ENCODE assay signal across 28 mouse cellular contexts in genomic region chr10:84072866-84073483, GRCm38 (mm10).
DNase-seq lines count a peak whose midpoint lies in the region; ATAC-seq and TF ChIP-seq lines count a peak whose summit lies in the region.
"Had no signal": no experiment of that assay in that cellular context is flagged by ENCODE, and none has a peak within 500 bp of the region (broad histone marks: within the 10 kb centered on the region; RNA-seq: fewer than 3 reads in every experiment).

No protein-coding gene starts in this region.

- H3K27me3 ChIP-seq in forebrain, embryonic 10.5 days (ENCODE audit: poor library complexity, severe bottlenecking), result no peaks in the 10 kb centered on the region
- H3K27me3 ChIP-seq in forebrain, embryonic 16.5 days (replicated peaks; ENCODE audit: control insufficient read depth, insufficient read depth, low read length), result no peaks in the 10 kb centered on the region
- H3K27me3 ChIP-seq in midbrain, embryonic 10.5 days (ENCODE audit: low read depth, poor library complexity, severe bottlenecking), result no peaks in the 10 kb centered on the region
- no peaks in the 10 kb centered on the region for H3K27me3 ChIP-seq in midbrain, embryonic 13.5 days
- H3K27me3 ChIP-seq in neural tube, embryonic 15.5 days (replicated peaks), result no peaks in the 10 kb centered on the region
- H3K27me3 ChIP-seq in stomach, postnatal 0 days (ENCODE audit: control insufficient read depth, insufficient read depth, low read length), result no peaks in the 10 kb centered on the region
- H3K27me3 ChIP-seq: embryonic facial prominence, embryonic 15.5 days; heart, embryonic 15.5 days; limb, embryonic 15.5 days had no signal

- ATAC-seq in forebrain, embryonic 16.5 days, result no peak
- no peak for ATAC-seq in midbrain, embryonic 13.5 days
- ATAC-seq in neural tube, embryonic 15.5 days (ENCODE audit: low FRiP score), result no peak
- ATAC-seq in stomach, postnatal 0 days (ENCODE audit: low FRiP score, low TSS enrichment), result no peak

- H3K4me1 ChIP-seq in forebrain, embryonic 10.5 days, result peaks cover 8% of the 10 kb centered on the region
- peaks cover 5% of the 10 kb centered on the region; the same call in 1 of the 2 replicates for H3K4me1 ChIP-seq in forebrain, embryonic 16.5 days (replicated peaks; ENCODE audit: control insufficient read depth, insufficient read depth, low read length)
- peaks cover 5% of the 10 kb centered on the region for H3K4me1 ChIP-seq in midbrain, embryonic 10.5 days
- H3K4me1 ChIP-seq in midbrain, embryonic 13.5 days (replicated peaks), result peaks cover 6% of the 10 kb centered on the region
- H3K4me1 ChIP-seq in neural tube, embryonic 15.5 days, result peaks cover 8% of the 10 kb centered on the region
- H3K4me1 ChIP-seq in stomach, postnatal 0 days (replicated peaks; ENCODE audit: control insufficient read depth, insufficient read depth), result no peaks in the 10 kb centered on the region
- H3K4me1 ChIP-seq: embryonic facial prominence, embryonic 15.5 days; megakaryocyte, embryonic 14.5 days had no signal

- TF ChIP-seq EP300 in stomach, postnatal 0 days (optimal IDR thresholded peaks at IDR 0.05), result no peak

- no peak overlapping the region for H3K4me2 ChIP-seq in forebrain, embryonic 16.5 days (ENCODE audit: low read length)
- H3K4me2 ChIP-seq in midbrain, embryonic 13.5 days (replicated peaks), result no peak overlapping the region
- H3K4me2 ChIP-seq in neural tube, embryonic 15.5 days, result peak overlapping the region; percentile 9; the same call in 1 of the 2 replicates
- no peak overlapping the region for H3K4me2 ChIP-seq in stomach, postnatal 0 days (replicated peaks; ENCODE audit: low read depth)
- H3K4me2 ChIP-seq: embryonic facial prominence, embryonic 15.5 days; heart, embryonic 15.5 days; hindbrain, embryonic 14.5 days; limb, embryonic 15.5 days; lung, embryonic 14.5 days had no signal

- H3K4me3 ChIP-seq in forebrain, embryonic 10.5 days, result no peak overlapping the region
- no peak overlapping the region for H3K4me3 ChIP-seq in forebrain, embryonic 16.5 days (replicated peaks; ENCODE audit: low read length)
- H3K4me3 ChIP-seq in midbrain, embryonic 10.5 days, result no peak overlapping the region
- no peak overlapping the region for H3K4me3 ChIP-seq in midbrain, embryonic 13.5 days (replicated peaks)
- no peak overlapping the region for H3K4me3 ChIP-seq in neural tube, embryonic 15.5 days (replicated peaks)
- no peak overlapping the region for H3K4me3 ChIP-seq in stomach, postnatal 0 days (ENCODE audit: low read depth, low read length)
- H3K4me3 ChIP-seq: embryonic facial prominence, embryonic 15.5 days; heart, embryonic 15.5 days; limb, embryonic 15.5 days; megakaryocyte, embryonic 14.5 days had no signal

- H3K27ac ChIP-seq in forebrain, embryonic 10.5 days, result peak overlapping the region; percentile 54; the same call in 1 of the 2 replicates
- H3K27ac ChIP-seq in forebrain, embryonic 16.5 days (ENCODE audit: low read length), result no peak overlapping the region
- 0 out of 2 replicates have a peak overlapping the region, but pooled peaks have one; percentile 6 for H3K27ac ChIP-seq in midbrain, embryonic 10.5 days (replicated peaks)
- no peak overlapping the region for H3K27ac ChIP-seq in midbrain, embryonic 13.5 days
- H3K27ac ChIP-seq in neural tube, embryonic 15.5 days (replicated peaks), result no peak overlapping the region
- no peak overlapping the region for H3K27ac ChIP-seq in stomach, postnatal 0 days (replicated peaks)
- H3K27ac ChIP-seq: embryonic facial prominence, embryonic 15.5 days; heart, embryonic 15.5 days; hindbrain, embryonic 14.5 days; kidney, postnatal 0 days; limb, embryonic 15.5 days; liver, embryonic 14.5 days had no signal

- no peak for DNase-seq in forebrain, embryonic 10.5 days (ENCODE audit: extremely low spot score, low spot score)
- no peak for DNase-seq in midbrain, embryonic 10.5 days (ENCODE audit: low spot score)
- peak; percentile 58 for DNase-seq in mesoderm, embryonic 11.5 days (ENCODE audit: low read depth, low spot score)
- no peak for DNase-seq in stomach, postnatal 0 days (ENCODE audit: low spot score)
- DNase-seq in adrenal gland, postnatal 4 days (ENCODE audit: low spot score in 2 of 2), result no peak
- DNase-seq: adrenal gland, postnatal 14 days; cerebellum, adult 11 months; cerebellum, postnatal 10 days; gastrocnemius, postnatal 10 days; heart, adult 18-20 months; heart, postnatal 36 days; kidney, adult 2 months; layer of hippocampus, adult 9-11 months; left cerebral cortex, postnatal 4 days; lung, embryonic 14.5 days; lung, postnatal 36 days; right cerebral cortex, postnatal 4 days; thymus, postnatal 36 days had no signal

- peaks cover 9% of the 10 kb centered on the region for H3K9me3 ChIP-seq in forebrain, embryonic 10.5 days
- peaks cover 5% of the 10 kb centered on the region for H3K9me3 ChIP-seq in forebrain, embryonic 16.5 days (ENCODE audit: control insufficient read depth, low read length)
- H3K9me3 ChIP-seq in midbrain, embryonic 10.5 days (replicated peaks), result peaks cover 7% of the 10 kb centered on the region
- H3K9me3 ChIP-seq in midbrain, embryonic 13.5 days, result peaks cover 7% of the 10 kb centered on the region; the same call in 1 of the 2 replicates
- H3K9me3 ChIP-seq in neural tube, embryonic 15.5 days (replicated peaks), result peaks cover 8% of the 10 kb centered on the region; the same call in 1 of the 2 replicates
- H3K9me3 ChIP-seq in stomach, postnatal 0 days (ENCODE audit: control insufficient read depth, low read length), result no peaks in the 10 kb centered on the region
- H3K9me3 ChIP-seq: limb, embryonic 15.5 days had no signal

- H3K9ac ChIP-seq in forebrain, embryonic 16.5 days (replicated peaks; ENCODE audit: low read depth, low read length), result no peak overlapping the region
- H3K9ac ChIP-seq in midbrain, embryonic 13.5 days (replicated peaks), result no peak overlapping the region
- no peak overlapping the region for H3K9ac ChIP-seq in neural tube, embryonic 15.5 days (replicated peaks)
- no peak overlapping the region for H3K9ac ChIP-seq in stomach, postnatal 0 days (ENCODE audit: low read length)
- H3K9ac ChIP-seq: embryonic facial prominence, embryonic 15.5 days; heart, embryonic 15.5 days; hindbrain, embryonic 14.5 days; limb, embryonic 15.5 days; liver, embryonic 14.5 days; lung, embryonic 14.5 days had no signal

- WGBS in forebrain, embryonic 10.5 days, result 66% methylated on average over 12 of the region's 12 CpGs
- 37% methylated on average over 12 of the region's 12 CpGs for WGBS in forebrain, embryonic 16.5 days
- WGBS in midbrain, embryonic 10.5 days, result 77% methylated on average over 12 of the region's 12 CpGs
- WGBS in midbrain, embryonic 13.5 days, result 65% methylated on average over 12 of the region's 12 CpGs
- 28% methylated on average over 12 of the region's 12 CpGs for WGBS in neural tube, embryonic 15.5 days
- 70% methylated on average over 12 of the region's 12 CpGs for WGBS in stomach, postnatal 0 days

- TF ChIP-seq CTCF in stomach, postnatal 0 days (IDR thresholded peaks at IDR 0.05; ENCODE audit: low read depth), result no peak

- H3K36me3 ChIP-seq in forebrain, embryonic 10.5 days (replicated peaks), result no peaks in the 10 kb centered on the region
- H3K36me3 ChIP-seq in forebrain, embryonic 16.5 days (ENCODE audit: control insufficient read depth, insufficient read depth), result no peaks in the 10 kb centered on the region
- no peaks in the 10 kb centered on the region for H3K36me3 ChIP-seq in midbrain, embryonic 10.5 days
- H3K36me3 ChIP-seq in midbrain, embryonic 13.5 days, result no peaks in the 10 kb centered on the region
- H3K36me3 ChIP-seq in neural tube, embryonic 15.5 days, result no peaks in the 10 kb centered on the region
- H3K36me3 ChIP-seq in stomach, postnatal 0 days (ENCODE audit: control insufficient read depth, insufficient read depth, low read length), result no peaks in the 10 kb centered on the region
- H3K36me3 ChIP-seq: embryonic facial prominence, embryonic 15.5 days; heart, embryonic 15.5 days; limb, embryonic 15.5 days had no signal

Comparison
In these comparisons a context has a peak if more than half of its experiments do, and no peak if none do; other contexts are left out.
1. H3K27ac ChIP-seq: peak in forebrain, embryonic 10.5 days (single experiment) and midbrain, embryonic 10.5 days (single experiment); none in forebrain, embryonic 16.5 days (single experiment), midbrain, embryonic 13.5 days (single experiment), neural tube, embryonic 15.5 days (single experiment) and stomach, postnatal 0 days (single experiment).